In genomic region chr17:45749100-45749499, GRCm38 (mm10) we compare ENCODE assay signal across 13 mouse cellular contexts. TPM values are rescaled to one million over a fixed set of nuclear protein-coding genes. Genes with fewer than 3 reads are reported as not detected.
DNase-seq lines count a peak whose midpoint lies in the region; ATAC-seq and TF ChIP-seq lines count a peak whose summit lies in the region.
"Had no signal": no experiment of that assay in that cellular context is flagged by ENCODE, and none has a peak within 500 bp of the region (broad histone marks: within the 10 kb centered on the region; RNA-seq: fewer than 3 reads in every experiment).

No protein-coding gene starts in this region.

- no peak for ATAC-seq in kidney, embryonic 16.5 days (ENCODE audit: low FRiP score, low TSS enrichment)
- no peak for ATAC-seq in intestine, postnatal 0 days

- H3K36me3 ChIP-seq in kidney, embryonic 16.5 days (ENCODE audit: insufficient read depth, low read length) = no peaks in the 10 kb centered on the region
- H3K36me3 ChIP-seq in intestine, postnatal 0 days (ENCODE audit: control insufficient read depth, insufficient read depth) = no peaks in the 10 kb centered on the region

- peaks cover 16% of the 10 kb centered on the region for H3K4me1 ChIP-seq in kidney, embryonic 16.5 days (ENCODE audit: insufficient read depth, low read length)
- no peaks in the 10 kb centered on the region; the same call in 1 of the 2 replicates for H3K4me1 ChIP-seq in intestine, postnatal 0 days (replicated peaks; ENCODE audit: control insufficient read depth, insufficient read depth, low read length)

- TF ChIP-seq CTCF in intestine, postnatal 0 days (IDR thresholded peaks at IDR 0.05; ENCODE audit: low read depth) = no peak

- H3K4me2 ChIP-seq in kidney, embryonic 16.5 days (replicated peaks; ENCODE audit: low read depth, low read length) = no peak overlapping the region
- no peak overlapping the region for H3K4me2 ChIP-seq in intestine, postnatal 0 days (replicated peaks; ENCODE audit: low read depth)

- no peaks in the 10 kb centered on the region for H3K27me3 ChIP-seq in kidney, embryonic 16.5 days (ENCODE audit: insufficient read depth, low read length)
- no peaks in the 10 kb centered on the region for H3K27me3 ChIP-seq in intestine, postnatal 0 days (replicated peaks; ENCODE audit: control insufficient read depth, insufficient read depth, low read length)

- 61% methylated on average over 6 of the region's 6 CpGs for WGBS in kidney, embryonic 16.5 days
- WGBS in intestine, postnatal 0 days = 61% methylated on average over 6 of the region's 6 CpGs

- DNase-seq in kidney, adult 11 months = peak; percentile 76
- DNase-seq in NIH3T3 (ENCODE audit: low read depth) = peak; percentile 72
- peak; percentile 77 to 84 for DNase-seq in cerebellum, postnatal 25 days
- DNase-seq in heart, postnatal 14 days = peak; percentile 66 to 81
- no peak for DNase-seq in T-cell, adult 2 months (ENCODE audit: low spot score)
- DNase-seq in left cerebral cortex, postnatal 14 days (ENCODE audit: low spot score in 2 of 2) = no peak
- DNase-seq: right cerebral cortex, postnatal 25 days had no signal

- H3K4me3 ChIP-seq in kidney, embryonic 16.5 days (ENCODE audit: low read length) = no peak overlapping the region
- H3K4me3 ChIP-seq in intestine, postnatal 0 days (ENCODE audit: low read depth, low read length) = no peak overlapping the region

- no peak overlapping the region for H3K27ac ChIP-seq in kidney, embryonic 16.5 days (ENCODE audit: low read length)
- H3K27ac ChIP-seq in intestine, postnatal 0 days (ENCODE audit: low read depth, low read length) = no peak overlapping the region

- intact Hi-C loops in heart, postnatal 14 days (cut with DNase I) = no loop called here
- intact Hi-C loops in left cerebral cortex, postnatal 14 days (cut with DNase I) = loop anchor here (5.0 kb wide), 1 partner anchor 58 kb away; no protein-coding TSS in a partner anchor

- H3K9me3 ChIP-seq in kidney, embryonic 16.5 days (ENCODE audit: low read length) = no peaks in the 10 kb centered on the region
- no peaks in the 10 kb centered on the region for H3K9me3 ChIP-seq in intestine, postnatal 0 days (ENCODE audit: control insufficient read depth)

- H3K9ac ChIP-seq in kidney, embryonic 16.5 days (replicated peaks; ENCODE audit: low read length) = no peak overlapping the region
- no peak overlapping the region for H3K9ac ChIP-seq in intestine, postnatal 0 days (ENCODE audit: low read depth, low read length)

RNA-seq across cellular contexts. Expression of gene 1600014C23Rik, which starts 15.5 kb away (rescaled TPM):
- not detected in 2 replicates for polyA plus RNA-seq in kidney, embryonic 16.5 days (2015; fragmentation: Nextera tagmentation; extraction: Ambion mirVana)
- under 1 TPM in 1 of 2 experiments, not detected in 1; 0.60 TPM for total RNA-seq in heart, postnatal 14 days (2021)
- under 1 TPM in 1 of 2 experiments, not detected in 1; 0.77 TPM for total RNA-seq in left cerebral cortex, postnatal 14 days (2021)
- not detected in 2 replicates for polyA plus RNA-seq in intestine, postnatal 0 days (2015; fragmentation: Nextera tagmentation; extraction: Ambion mirVana)
- total RNA-seq: neutrophil, adult 5-6 weeks had no signal
- polyA plus RNA-seq: intestine, embryonic 14.5 days; lung, postnatal 0 days; midbrain, embryonic 14.5 days had no signal

Comparison
In these comparisons a context has a peak if more than half of its experiments do, and no peak if none do; other contexts are left out.
1. DNase-seq: peak in kidney, adult 11 months (single experiment), NIH3T3 (single experiment), cerebellum, postnatal 25 days (2 of 2) and heart, postnatal 14 days (2 of 2); none in T-cell, adult 2 months (single experiment) and left cerebral cortex, postnatal 14 days (0 of 2).